In the genomic region with DNA sequence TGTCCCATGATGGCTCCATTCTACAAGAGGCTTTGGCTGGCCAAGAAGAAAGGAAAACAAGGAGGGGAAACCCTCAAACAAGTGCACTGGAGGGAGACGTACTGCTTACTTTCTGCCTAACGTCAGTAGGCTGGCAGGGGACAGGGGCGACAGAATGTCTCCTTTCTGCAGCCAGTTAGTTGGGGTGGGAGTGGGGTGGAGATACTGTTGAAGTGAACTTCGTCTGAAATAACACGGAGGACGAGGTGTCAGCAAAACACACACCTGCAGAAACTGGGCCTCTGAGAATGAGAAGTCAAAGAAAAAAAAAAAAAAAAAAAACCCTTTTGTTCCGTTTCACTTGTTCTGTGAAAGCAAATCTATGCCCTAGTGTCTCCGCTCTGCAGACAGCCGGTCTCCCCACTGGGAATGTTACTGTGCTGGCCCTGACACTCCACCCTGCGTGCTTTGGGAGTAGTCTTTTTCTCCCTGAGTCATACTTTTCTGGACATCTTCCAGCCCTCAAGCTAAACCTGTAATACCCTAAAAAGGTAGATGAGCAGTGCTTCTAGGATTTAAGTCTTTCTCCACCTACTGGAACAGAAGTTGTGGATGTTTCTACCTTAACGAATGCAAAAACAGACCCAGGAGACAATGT, we compare ENCODE assay signal across 9 mouse cellular contexts.
DNase-seq lines count a peak whose midpoint lies in the region; ATAC-seq and TF ChIP-seq lines count a peak whose summit lies in the region.
"Had no signal": no experiment of that assay in that cellular context is flagged by ENCODE, and none has a peak within 500 bp of the region (broad histone marks: within the 10 kb centered on the region; RNA-seq: fewer than 3 reads in every experiment).

No protein-coding gene starts in this region.

- peak; percentile 61; the same call in 1 of the 2 replicates for ATAC-seq in embryonic facial prominence, embryonic 15.5 days (ENCODE audit: insufficient number of reproducible peaks, low FRiP score, low TSS enrichment, low read depth)
- no peak for ATAC-seq in midbrain, postnatal 0 days (ENCODE audit: low FRiP score)
- ATAC-seq in hindbrain, embryonic 16.5 days = no peak

- H3K27ac ChIP-seq in embryonic facial prominence, embryonic 15.5 days (replicated peaks) = peak overlapping the region; percentile 18; the same call in 1 of the 2 replicates
- no peak overlapping the region for H3K27ac ChIP-seq in midbrain, postnatal 0 days (ENCODE audit: low read depth, low read length)
- no peak overlapping the region for H3K27ac ChIP-seq in hindbrain, embryonic 16.5 days (ENCODE audit: low read depth, low read length)
- H3K27ac ChIP-seq: neural tube, embryonic 12.5 days had no signal

- H3K4me1 ChIP-seq in embryonic facial prominence, embryonic 15.5 days = peaks cover 26% of the 10 kb centered on the region
- H3K4me1 ChIP-seq in midbrain, postnatal 0 days (ENCODE audit: insufficient read depth, low read length) = peaks cover 8% of the 10 kb centered on the region; the same call in 1 of the 2 replicates
- H3K4me1 ChIP-seq in hindbrain, embryonic 16.5 days (ENCODE audit: control insufficient read depth, insufficient read depth, low read depth, low read length) = peaks cover 26% of the 10 kb centered on the region

- no peak overlapping the region for H3K4me2 ChIP-seq in embryonic facial prominence, embryonic 15.5 days (replicated peaks)
- no peak overlapping the region for H3K4me2 ChIP-seq in midbrain, postnatal 0 days (ENCODE audit: low read depth, low read length, poor library complexity, severe bottlenecking)
- no peak overlapping the region for H3K4me2 ChIP-seq in hindbrain, embryonic 16.5 days (ENCODE audit: low read length)
- H3K4me2 ChIP-seq: neural tube, embryonic 12.5 days had no signal

- no peaks in the 10 kb centered on the region for H3K9me3 ChIP-seq in embryonic facial prominence, embryonic 15.5 days (replicated peaks)
- no peaks in the 10 kb centered on the region for H3K9me3 ChIP-seq in midbrain, postnatal 0 days (ENCODE audit: low read length)
- no peaks in the 10 kb centered on the region for H3K9me3 ChIP-seq in hindbrain, embryonic 16.5 days (ENCODE audit: control insufficient read depth, low read length)
- H3K9me3 ChIP-seq: neural tube, embryonic 12.5 days had no signal

- H3K4me3 ChIP-seq in embryonic facial prominence, embryonic 15.5 days (replicated peaks) = no peak overlapping the region
- no peak overlapping the region for H3K4me3 ChIP-seq in midbrain, postnatal 0 days (ENCODE audit: low read depth, low read length)
- no peak overlapping the region for H3K4me3 ChIP-seq in hindbrain, embryonic 16.5 days (ENCODE audit: low read length)
- H3K4me3 ChIP-seq: neural tube, embryonic 12.5 days had no signal

- H3K36me3 ChIP-seq in embryonic facial prominence, embryonic 15.5 days = no peaks in the 10 kb centered on the region
- H3K36me3 ChIP-seq in midbrain, postnatal 0 days (ENCODE audit: insufficient read depth, low read length) = no peaks in the 10 kb centered on the region
- H3K36me3 ChIP-seq in hindbrain, embryonic 16.5 days (ENCODE audit: control insufficient read depth, insufficient read depth, low read length) = no peaks in the 10 kb centered on the region
- H3K36me3 ChIP-seq: neural tube, embryonic 12.5 days had no signal

- peak; percentile 95 for DNase-seq in heart, adult 11 months
- DNase-seq in heart, postnatal 25 days (ENCODE audit: low spot score) = no peak
- peak; percentile 48 for DNase-seq in CD4-positive, CD25-positive, alpha-beta regulatory T cell, adult 2 months (ENCODE audit: low read depth, low spot score)
- DNase-seq in large intestine, adult 2 months (ENCODE audit: low read depth, low spot score) = peak; percentile 42
- DNase-seq in ovary, adult 18-20 months (ENCODE audit: low spot score) = no peak
- DNase-seq in midbrain, postnatal 0 days (ENCODE audit: low spot score) = no peak

- intact Hi-C loops in heart, postnatal 25 days (cut with DNase I) = loop anchor here (5.0 kb wide), 1 partner anchor 101 kb away; a partner anchor contains a TSS

- H3K27me3 ChIP-seq in embryonic facial prominence, embryonic 15.5 days = no peaks in the 10 kb centered on the region
- H3K27me3 ChIP-seq in midbrain, postnatal 0 days (ENCODE audit: insufficient read depth, low read length) = no peaks in the 10 kb centered on the region
- H3K27me3 ChIP-seq in hindbrain, embryonic 16.5 days (replicated peaks; ENCODE audit: control insufficient read depth, insufficient read depth, low read length) = no peaks in the 10 kb centered on the region
- H3K27me3 ChIP-seq: neural tube, embryonic 12.5 days had no signal

- WGBS in embryonic facial prominence, embryonic 15.5 days = 56% methylated on average over 11 of the region's 11 CpGs
- 54% methylated on average over 11 of the region's 11 CpGs for WGBS in large intestine, adult 2 months
- 40% methylated on average over 11 of the region's 11 CpGs for WGBS in midbrain, postnatal 0 days
- 42% methylated on average over 11 of the region's 11 CpGs for WGBS in hindbrain, embryonic 16.5 days

- H3K9ac ChIP-seq in embryonic facial prominence, embryonic 15.5 days = no peak overlapping the region
- H3K9ac ChIP-seq in midbrain, postnatal 0 days (replicated peaks; ENCODE audit: low read length, poor library complexity, severe bottlenecking) = no peak overlapping the region
- no peak overlapping the region for H3K9ac ChIP-seq in hindbrain, embryonic 16.5 days (ENCODE audit: low read depth, low read length)
- H3K9ac ChIP-seq: neural tube, embryonic 12.5 days had no signal

- TF ChIP-seq CTCF in midbrain, postnatal 0 days (IDR thresholded peaks at IDR 0.05) = no peak

Comparison
In these comparisons a context has a peak if more than half of its experiments do, and no peak if none do; other contexts are left out.
1. DNase-seq: peak in heart, adult 11 months (single experiment), CD4-positive, CD25-positive, alpha-beta regulatory T cell, adult 2 months (single experiment) and large intestine, adult 2 months (single experiment); none in heart, postnatal 25 days (single experiment), ovary, adult 18-20 months (single experiment) and midbrain, postnatal 0 days (single experiment).